Mouse (Mus musculus): ENCODE data around the gene Satb2.
"Not testable (repeated sequence)": the region's sequence is repeated elsewhere in the genome, so short reads cannot be mapped to it uniquely, and the experiment has no call there.

Gene Satb2

DNA sequence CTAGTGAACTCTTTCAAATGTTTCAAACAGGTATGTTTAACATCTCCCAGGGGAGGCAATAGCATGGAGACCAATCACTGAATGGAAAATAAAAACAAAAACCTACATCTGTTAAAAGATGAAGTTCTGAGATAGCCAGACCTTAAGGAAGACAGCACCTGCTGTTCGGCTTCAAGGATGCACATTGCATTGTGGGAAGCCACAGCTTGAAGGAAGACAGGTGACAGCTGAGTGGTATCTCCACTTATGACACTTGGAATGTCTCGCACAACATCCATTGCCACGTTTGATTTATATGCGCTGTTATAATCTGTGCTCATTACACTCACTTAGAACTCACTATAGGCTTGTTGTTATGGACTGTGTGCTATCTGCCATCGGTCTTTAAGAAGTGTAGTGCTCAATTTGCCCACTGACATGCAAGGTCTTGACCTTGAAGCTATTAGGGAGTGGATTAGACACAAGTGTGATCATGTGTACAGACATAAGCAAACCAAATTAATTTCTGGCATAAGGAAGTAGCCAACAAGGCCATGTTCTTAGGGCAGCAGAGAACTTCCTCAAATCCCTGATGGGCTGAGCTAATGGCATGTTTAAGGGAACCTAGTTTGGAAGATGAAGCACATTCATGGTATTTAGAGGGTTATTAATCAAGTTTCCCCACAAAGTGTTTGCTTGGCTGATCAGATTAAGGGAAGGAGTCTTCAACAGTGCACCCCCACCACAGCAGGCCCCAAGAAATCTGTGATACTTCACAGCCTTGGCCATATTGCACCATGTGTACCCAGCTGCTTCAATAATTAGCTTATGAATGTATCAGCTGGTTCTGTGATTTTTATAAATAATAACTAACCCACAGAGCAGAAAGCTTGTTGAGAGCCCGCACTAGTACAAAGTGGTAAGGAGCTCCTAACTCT, 144.2 kb downstream of the Satb2 start:
- in situ Hi-C loops (cut with MboI, MseI): no loop called here

DNA sequence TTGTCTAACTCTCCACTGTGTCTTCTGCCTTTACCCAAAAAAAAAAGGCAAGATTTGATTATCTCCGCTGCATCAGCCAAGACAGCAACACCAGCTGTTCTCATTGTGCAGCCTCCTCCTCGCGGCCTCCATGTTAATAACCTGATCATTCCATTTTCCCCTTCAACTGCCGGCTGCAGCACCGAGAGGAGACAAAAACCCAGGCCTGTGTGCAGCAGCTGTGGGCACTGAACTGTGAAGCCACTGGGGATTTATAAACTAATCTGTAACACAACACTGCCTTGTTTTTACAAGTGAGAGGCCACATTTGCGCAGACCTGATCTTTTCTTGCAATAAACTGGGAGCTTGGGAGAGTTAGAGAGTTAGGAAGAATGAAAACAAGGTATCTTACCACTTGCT, 145.1 kb downstream of the Satb2 start:
- in situ Hi-C loops (cut with MboI, MseI): no loop called here

DNA sequence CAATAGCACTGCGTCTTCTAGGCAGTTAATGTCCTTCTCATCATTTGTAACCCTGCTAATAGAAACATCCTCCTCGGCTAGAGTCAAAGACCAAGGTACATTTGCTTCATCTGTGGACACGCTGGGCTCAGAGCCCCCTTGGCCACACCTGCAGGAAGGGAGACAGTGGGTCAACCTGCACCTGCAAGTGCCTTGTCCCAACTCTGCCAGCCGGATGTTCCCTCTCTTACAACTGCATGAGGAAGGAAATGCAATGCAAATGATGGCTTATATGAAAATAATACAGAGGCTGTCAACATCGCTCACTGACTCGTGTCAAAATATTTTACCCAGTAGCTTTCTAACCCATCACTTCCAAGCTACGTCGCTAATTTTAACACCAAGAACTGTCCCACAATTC, 145.7 kb downstream of the Satb2 start:
- in situ Hi-C loops (cut with MboI, MseI): no loop called here

DNA sequence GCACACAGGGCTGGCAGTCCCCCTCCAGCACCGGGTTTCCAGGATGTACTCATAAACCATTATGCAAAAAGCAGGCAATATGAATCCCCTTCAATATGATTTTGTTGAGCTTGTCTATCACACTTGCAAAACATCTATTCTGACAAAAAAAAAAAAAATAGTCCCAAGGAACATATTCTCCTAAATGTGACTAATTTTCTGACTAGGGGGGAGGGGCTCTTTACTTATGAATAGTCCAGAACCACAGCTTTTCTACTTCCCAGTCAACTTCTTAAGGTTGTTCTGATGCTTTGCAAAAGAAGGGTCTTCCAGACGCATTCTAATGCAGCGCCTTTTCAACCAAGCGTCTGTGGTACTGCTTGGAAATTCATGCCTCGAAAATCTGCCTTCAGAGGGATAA, 155.7 kb downstream of the Satb2 start:
- in situ Hi-C loops (cut with MboI, MseI): no loop called here

DNA sequence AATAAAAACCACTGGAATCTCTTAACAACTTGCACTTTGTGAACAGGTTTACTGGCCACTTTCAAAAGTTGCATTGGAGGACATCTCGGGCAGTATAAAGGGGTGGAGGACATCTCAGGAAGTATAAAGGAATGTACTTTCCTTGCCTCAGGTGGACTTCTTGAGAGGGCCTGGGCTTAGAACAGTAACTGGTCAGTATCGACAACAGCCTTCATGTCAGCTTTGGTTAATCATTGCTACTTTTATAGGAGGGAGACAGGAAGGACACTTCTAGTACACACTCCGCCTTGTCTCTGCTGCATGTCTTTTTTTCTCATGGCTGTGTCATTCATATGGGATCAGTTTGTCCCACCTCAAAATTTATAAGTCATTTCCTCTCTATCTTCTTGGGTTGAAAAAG, 156.4 kb downstream of the Satb2 start:
- in situ Hi-C loops (cut with MboI, MseI): no loop called here

DNA sequence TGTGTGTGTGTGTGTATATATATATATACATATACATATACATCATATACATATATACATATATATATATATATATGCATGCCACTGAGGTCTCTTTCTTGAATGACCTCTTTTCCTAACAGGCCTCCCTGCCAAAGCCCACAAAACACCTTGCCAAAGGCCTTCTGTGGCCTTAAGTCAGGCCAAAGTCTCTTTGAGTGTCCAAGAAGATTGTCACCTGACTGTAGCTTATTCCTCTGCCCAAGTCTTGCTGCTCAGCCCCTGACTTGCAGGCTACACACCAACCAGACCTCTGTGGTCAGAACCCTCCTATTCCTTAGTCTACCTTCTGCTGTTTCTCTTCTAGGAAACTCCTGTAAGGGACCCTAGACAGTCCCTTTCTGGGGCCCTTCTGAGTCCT, 164.9 kb downstream of the Satb2 start:
- in situ Hi-C loops (cut with MboI, MseI): no loop called here

DNA sequence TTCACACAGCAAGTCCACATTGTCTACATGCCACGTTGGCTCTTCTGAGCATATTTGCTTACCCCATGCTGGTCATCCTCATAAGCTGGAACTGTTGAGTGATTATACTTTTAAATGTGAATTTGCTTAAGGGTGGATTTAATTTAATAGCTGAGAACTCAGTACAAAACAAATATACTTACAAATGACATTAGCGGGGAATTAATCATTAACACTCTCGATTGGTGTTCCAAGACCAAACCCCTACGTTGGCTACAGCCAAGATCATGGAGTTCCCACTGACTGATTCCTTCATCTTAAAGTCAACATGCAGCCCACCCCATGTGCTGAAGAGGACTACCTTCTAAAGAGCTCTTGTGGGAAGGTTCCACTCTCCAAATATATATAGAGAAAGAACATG, 165.5 kb downstream of the Satb2 start:
- in situ Hi-C loops (cut with MboI, MseI): no loop called here

DNA sequence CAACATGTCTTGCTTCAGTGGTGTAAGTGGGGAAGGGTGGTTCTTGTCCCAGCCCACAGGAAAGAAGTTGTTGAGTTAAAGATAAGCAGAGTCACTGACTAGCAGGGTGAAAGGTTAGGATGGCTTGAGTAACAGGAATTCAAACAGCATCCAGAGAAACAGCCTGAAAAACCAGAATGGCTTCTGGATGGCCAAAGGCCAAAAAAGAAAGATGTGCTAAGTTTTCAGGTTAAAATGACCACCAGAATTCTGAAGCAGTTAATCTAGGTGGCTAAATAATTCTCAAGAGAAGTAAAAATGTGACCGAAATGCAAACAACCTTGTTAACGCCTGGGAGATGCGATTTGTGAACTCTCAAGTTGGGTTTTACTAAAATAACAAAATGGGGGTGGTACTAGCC, 167.0 kb downstream of the Satb2 start:
- in situ Hi-C loops (cut with MboI, MseI): no loop called here

DNA sequence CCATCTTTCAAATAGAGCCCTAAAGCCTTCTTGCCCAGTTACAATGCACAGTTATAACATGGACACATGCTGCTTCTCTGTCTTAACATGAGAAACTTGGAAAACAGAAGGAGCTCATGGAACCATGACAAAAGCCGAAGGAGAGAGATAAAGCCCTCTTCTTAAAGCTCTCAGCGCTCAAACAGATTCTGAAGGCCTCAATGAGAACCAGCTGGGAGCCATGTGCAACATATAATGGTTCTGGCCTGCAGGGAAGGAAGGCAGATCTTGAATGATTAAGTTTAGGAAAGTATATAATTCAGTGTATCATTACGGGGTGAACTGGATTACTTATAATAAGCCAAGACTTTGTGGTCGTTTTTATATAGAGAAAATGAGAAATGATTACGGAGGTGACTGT, 172.4 kb downstream of the Satb2 start:
- in situ Hi-C loops (cut with MboI, MseI): no loop called here

DNA sequence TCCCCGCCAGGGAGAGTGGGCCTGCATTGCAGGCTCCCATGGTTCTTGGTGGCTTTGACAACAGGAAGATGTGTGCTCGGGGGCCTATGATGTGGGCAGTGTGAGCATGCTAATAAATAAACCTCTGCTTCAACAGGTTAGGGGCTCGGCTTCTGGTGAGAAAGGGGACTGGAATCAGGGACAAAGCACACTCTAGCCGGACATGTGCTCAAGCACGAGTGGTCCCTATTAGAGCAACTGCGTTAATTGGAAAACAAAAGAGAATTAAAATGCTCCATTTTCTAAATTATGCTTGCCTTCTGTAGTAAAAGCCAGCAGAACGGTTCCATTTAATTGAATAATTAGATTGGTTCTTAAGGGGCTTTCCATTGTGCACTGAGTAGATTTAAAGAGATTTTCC, 177.8 kb downstream of the Satb2 start:
- in situ Hi-C loops (cut with MboI, MseI): no loop called here

DNA sequence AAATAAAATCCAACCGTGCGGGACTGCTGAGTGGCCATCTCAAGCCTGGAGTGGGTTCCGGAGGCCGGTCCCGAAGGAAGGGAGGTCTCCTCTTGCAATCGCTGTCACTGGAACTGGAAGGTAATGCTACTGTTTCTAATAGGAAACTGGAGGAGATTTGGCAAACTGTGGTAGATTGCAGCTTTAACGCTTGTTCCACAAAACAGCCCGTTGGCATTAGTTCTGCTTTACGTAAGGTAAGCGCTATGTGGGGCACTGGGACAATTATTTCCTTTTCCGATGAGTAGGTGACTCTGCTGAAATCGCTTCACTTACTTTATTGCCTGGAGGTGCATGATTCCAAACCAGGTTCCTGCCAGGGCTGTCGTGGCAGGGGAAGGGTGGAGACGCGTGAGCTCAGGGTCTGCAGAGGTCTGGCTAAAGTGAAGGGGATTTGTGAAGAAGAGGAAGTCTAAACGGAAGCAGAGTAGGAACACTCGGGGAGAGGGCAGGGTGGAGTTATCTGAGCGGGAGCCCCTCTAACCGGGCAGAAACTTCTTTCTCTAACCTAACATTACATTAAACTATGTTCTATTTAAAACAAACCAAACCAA, 183.3 kb downstream of the Satb2 start:
- in situ Hi-C loops (cut with MboI, MseI): no loop called here

DNA sequence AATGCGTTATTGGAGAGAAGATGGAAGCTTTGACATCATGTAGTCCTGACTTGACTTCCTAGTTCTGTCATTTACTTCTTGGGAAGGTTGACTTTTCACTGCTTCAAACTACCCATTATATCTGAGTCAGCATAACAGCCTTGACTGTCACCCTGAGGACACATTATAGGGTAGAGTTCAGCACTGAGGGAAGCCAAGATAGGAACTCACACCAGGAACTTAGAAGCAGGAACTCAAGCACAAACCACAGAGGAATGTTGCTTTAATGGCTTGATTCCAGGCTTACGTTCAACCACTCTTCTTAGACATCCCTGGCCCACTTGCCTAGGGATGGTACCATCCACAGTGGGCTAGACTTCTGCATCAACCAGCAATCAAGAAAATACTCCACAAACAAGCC, 188.8 kb downstream of the Satb2 start:
- in situ Hi-C loops (cut with MboI, MseI): no loop called here

DNA sequence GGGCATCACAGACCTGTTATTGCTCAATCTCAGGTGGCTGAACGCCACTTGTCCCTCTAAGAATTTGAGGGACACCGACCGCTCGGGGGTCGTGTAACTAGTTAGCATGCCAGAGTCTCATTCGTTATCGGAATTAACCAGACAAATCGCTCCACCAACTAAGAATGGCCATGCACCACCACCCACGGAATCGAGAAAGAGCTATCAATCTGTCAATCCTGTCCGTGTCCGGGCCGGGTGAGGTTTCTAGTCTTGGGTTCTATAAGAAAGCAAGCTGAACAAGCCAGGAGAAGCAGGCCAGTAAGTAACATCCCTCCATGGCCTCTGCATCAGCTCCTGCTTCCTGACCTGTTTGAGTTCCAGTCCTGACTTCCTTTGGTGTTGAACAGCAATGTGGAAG, 196.3 kb downstream of the Satb2 start:
- in situ Hi-C loops (cut with MboI, MseI): not testable (repeated sequence)

DNA sequence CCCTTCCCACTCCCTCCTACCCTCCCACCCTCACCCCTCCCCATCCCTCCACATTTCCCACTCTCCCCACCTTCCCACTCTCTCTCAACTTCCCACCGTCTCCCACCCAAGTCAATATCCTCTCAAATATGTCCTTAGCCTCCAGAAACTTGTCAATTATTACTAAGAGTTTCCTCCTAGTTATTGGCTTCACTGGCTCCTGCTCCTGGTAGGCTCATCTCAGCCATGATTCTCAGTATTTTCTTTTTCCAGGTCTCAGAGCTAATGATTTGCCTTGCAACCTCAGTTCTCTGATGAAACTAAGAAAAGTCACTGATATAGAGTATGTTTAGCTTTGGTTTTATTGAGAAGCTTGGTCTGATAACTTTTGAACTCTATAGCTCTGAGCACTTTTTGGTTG, 214.2 kb downstream of the Satb2 start:
- in situ Hi-C loops (cut with MboI, MseI): no loop called here

DNA sequence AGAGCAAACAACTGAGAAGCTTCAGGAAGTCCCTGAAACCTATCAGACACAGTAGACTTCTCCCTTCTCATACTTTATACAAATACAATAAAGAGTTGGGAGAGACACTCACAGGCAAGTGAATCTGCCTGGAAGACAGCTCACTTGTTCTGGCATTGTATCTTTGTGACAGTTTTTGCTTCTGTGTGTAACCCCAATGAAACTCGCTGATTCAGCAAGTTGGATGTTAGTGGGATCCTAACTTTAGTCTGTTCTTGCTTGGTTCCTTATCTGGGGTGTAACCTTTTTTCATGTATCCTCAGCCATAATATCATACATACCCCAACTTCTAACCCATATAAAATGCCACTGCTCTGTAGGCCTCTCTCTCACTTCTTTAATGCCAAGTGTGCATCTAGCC, 216.9 kb downstream of the Satb2 start:
- in situ Hi-C loops (cut with MboI, MseI): no loop called here

DNA sequence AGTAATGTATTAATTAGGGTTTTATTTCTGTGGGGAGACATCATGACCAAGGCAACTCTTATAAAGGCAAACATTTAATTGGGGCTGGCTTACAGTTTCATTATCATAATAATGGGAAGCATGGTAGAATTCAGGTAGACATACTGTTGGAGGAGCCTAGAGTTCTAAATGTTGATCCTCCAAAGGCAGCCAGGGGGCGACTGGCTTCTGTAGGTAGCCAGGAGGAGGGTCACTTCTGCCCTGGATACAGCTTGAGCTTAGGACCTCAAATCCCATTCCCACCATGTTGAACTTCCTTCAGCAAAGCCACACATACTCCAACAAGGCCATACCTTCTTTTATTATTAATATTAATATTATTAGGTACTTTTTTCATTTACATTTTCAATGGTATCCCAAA, 225.2 kb downstream of the Satb2 start:
- in situ Hi-C loops (cut with MboI, MseI): loop anchor here (10.0 kb wide), 1 partner anchor 292 kb away; no protein-coding TSS in a partner anchor

DNA sequence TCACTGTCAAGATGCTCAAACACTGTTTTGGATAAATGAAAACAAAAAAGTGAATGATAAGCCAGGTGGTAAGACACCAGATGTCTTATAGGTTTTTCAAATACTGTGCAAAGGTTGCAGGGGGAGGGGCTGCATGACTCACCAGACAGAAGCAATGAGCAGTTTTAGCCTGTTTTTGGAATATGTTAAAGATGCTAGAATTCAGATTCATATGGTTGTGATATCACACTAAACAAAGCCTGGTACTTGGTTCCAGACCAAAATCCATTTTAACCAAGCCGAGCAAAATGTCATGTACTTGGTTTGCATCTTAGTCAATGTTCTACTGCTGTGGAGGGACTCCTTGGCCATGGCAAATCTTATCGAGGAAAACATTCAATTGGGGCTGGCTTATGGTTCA, 227.8 kb downstream of the Satb2 start:
- in situ Hi-C loops (cut with MboI, MseI): loop anchor here (10.0 kb wide), 1 partner anchor 294 kb away; no protein-coding TSS in a partner anchor

DNA sequence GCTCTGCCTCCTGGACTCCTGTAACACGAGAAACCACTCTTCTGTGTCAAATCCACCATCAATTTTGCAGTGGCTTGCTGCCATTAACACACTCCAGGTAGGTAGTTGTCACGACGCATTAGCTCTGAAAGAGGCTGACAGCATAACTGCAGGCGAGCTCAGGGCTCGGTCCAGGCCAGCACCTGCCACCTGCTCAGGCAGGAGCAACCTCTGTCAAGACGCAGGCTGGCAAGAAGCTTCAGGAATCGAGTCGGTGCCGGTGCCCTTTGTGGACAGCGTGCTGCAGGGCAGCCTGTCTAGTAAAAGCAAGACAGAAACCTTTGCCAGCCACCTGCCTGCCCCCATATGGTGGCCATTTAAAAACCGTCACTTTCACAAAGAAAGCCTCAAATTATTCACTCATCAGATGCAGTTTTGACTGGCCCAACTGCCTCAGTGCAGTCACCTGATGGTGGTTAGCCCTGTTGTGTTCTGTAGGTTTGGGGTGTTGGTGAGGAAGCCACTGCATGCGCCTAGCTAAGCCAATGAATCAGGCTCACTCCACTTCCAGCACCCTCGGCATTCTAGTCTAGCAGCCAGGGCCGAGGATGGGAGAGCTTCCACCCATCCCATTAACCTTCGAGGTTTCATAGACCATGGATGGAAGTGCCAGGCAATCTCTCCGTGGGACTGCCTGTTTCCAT, 228.7 kb downstream of the Satb2 start:
- in situ Hi-C loops (cut with MboI, MseI): loop anchor here (10.0 kb wide), 1 partner anchor 295 kb away; no protein-coding TSS in a partner anchor

DNA sequence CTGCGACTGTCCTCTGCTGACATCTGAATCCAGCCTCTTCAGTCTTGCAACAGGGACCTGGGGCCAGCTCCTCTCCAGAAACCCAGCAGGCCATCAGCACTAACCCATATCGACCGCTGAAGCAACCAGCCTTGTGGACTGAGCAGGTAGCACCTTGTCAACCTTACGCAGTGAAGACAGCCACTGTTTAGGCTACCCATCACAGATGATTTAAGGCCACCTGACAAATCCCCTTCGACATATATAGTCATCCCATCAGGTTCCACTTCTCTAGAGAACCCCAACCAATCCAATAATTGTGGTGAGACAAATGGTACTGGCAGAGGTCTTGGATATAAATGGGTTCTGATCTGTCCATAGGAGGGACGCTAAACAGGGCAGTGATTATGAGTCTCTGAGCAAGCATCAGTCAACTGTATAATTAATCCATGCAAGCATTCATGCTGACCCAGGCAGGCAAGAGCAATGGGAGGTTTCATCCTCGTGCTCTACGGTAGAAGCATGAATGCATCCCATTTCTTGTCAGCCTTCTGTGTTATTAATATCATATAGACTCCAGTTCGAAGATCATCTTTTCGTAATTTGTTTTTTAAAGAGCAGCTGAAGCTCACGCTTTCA, 229.5 kb downstream of the Satb2 start:
- in situ Hi-C loops (cut with MboI, MseI): no loop called here
